Mouse (Mus musculus): ENCODE data around the gene Mdga2. TPM values are rescaled to one million over a fixed set of nuclear protein-coding genes. Genes with fewer than 3 reads are reported as not detected.

Mdga2 gene
- polyA plus RNA-seq, 1 experiment = not detected

GRCm38 (mm10) chr12:67090420-67090965, 131.9 kb downstream of the Mdga2 start:
- Histone ChIP-seq H3K79me2 (ENCODE audit: control insufficient read depth, insufficient read depth) (no peaks in the 10 kb centered on the region), H3K4me2 (ENCODE audit: low read depth) (no peak overlapping the region), H3K4me3 (no peak overlapping the region), H3K36me3 (ENCODE audit: control insufficient read depth, insufficient read depth) (no peaks in the 10 kb centered on the region), H3ac (ENCODE audit: control insufficient read depth, insufficient read length) (no peak overlapping the region), H3K27me3 (ENCODE audit: control insufficient read depth, insufficient read depth, insufficient read length) (no peaks in the 10 kb centered on the region)
- TF ChIP-seq MYOG (IDR thresholded peaks at IDR 0.05; ENCODE audit: control insufficient read depth in 1 of 3, insufficient read depth in 1 of 3, insufficient read length in 2 of 3, low read depth in 2 of 3) (no peak), MYOD1 (IDR thresholded peaks at IDR 0.05; ENCODE audit: control insufficient read depth in 1 of 3, insufficient read length in 2 of 3, low read depth in 2 of 3) (no peak), REST (IDR thresholded peaks at IDR 0.05; ENCODE audit: insufficient read depth, insufficient read length) (no peak), CEBPB (IDR thresholded peaks at IDR 0.05; ENCODE audit: insufficient read depth, poor library complexity, severe bottlenecking) (no peak), MAX (IDR thresholded peaks at IDR 0.05; ENCODE audit: low read depth) (no peak), TCF3 (IDR thresholded peaks at IDR 0.05; ENCODE audit: insufficient read length, low read depth) (no peak), TCF12 (IDR thresholded peaks at IDR 0.05; ENCODE audit: insufficient read depth, poor library complexity, severe bottlenecking) (no peak), USF1 (IDR thresholded peaks at IDR 0.05; ENCODE audit: low read depth) (no peak), E2F4 (IDR thresholded peaks at IDR 0.05; ENCODE audit: insufficient read depth) (no peak), POLR2AphosphoS2 (IDR thresholded peaks at IDR 0.05; ENCODE audit: insufficient read length, low read depth) (no peak), SRF (IDR thresholded peaks at IDR 0.05; ENCODE audit: control insufficient read depth, insufficient read length, low read depth) (no peak), POLR2A (IDR thresholded peaks at IDR 0.05; ENCODE audit: insufficient read length, low read depth) (no peak)

- Histone ChIP-seq H3ac (ENCODE audit: control insufficient read depth, insufficient read length) (no peak overlapping the region), H3K36me3 (ENCODE audit: control insufficient read depth, insufficient read depth) (no peaks in the 10 kb centered on the region), H3K27me3 (ENCODE audit: control insufficient read depth, insufficient read depth, insufficient read length) (no peaks in the 10 kb centered on the region), H3K4me3 (no peak overlapping the region), H3K4me2 (ENCODE audit: low read depth) (no peak overlapping the region), H3K79me2 (ENCODE audit: control insufficient read depth, insufficient read depth) (no peaks in the 10 kb centered on the region)
- TF ChIP-seq MAX (IDR thresholded peaks at IDR 0.05; ENCODE audit: low read depth) = no peak
- TF ChIP-seq TCF3 (IDR thresholded peaks at IDR 0.05; ENCODE audit: insufficient read length, low read depth) = no peak
- no peak for TF ChIP-seq REST (IDR thresholded peaks at IDR 0.05; ENCODE audit: insufficient read depth, insufficient read length)
- no peak for TF ChIP-seq TCF12 (IDR thresholded peaks at IDR 0.05; ENCODE audit: insufficient read depth, poor library complexity, severe bottlenecking)
- no peak for TF ChIP-seq SRF (IDR thresholded peaks at IDR 0.05; ENCODE audit: control insufficient read depth, insufficient read length, low read depth)
- no peak for TF ChIP-seq POLR2A (IDR thresholded peaks at IDR 0.05; ENCODE audit: insufficient read length, low read depth)
- no peak for TF ChIP-seq POLR2AphosphoS2 (IDR thresholded peaks at IDR 0.05; ENCODE audit: insufficient read length, low read depth)
- TF ChIP-seq MYOD1 (IDR thresholded peaks at IDR 0.05; ENCODE audit: control insufficient read depth in 1 of 3, insufficient read length in 2 of 3, low read depth in 2 of 3) = no peak
- TF ChIP-seq E2F4 (IDR thresholded peaks at IDR 0.05; ENCODE audit: insufficient read depth) = no peak
- TF ChIP-seq USF1 (IDR thresholded peaks at IDR 0.05; ENCODE audit: low read depth) = no peak
- TF ChIP-seq CEBPB (IDR thresholded peaks at IDR 0.05; ENCODE audit: insufficient read depth, poor library complexity, severe bottlenecking) = no peak
- TF ChIP-seq MYOG (IDR thresholded peaks at IDR 0.05; ENCODE audit: control insufficient read depth in 1 of 3, insufficient read depth in 1 of 3, insufficient read length in 2 of 3, low read depth in 2 of 3) = no peak
Measured at GRCm38 (mm10) chr12:67059136-67060014, 163.0 kb downstream of the Mdga2 start.

GRCm38 (mm10) chr12:67056621-67057020, 165.7 kb downstream of the Mdga2 start:
- Histone ChIP-seq H3K36me3 (ENCODE audit: control insufficient read depth, insufficient read depth) (no peaks in the 10 kb centered on the region), H3K4me2 (ENCODE audit: low read depth) (no peak overlapping the region), H3ac (ENCODE audit: control insufficient read depth, insufficient read length) (no peak overlapping the region), H3K4me3 (no peak overlapping the region), H3K79me2 (ENCODE audit: control insufficient read depth, insufficient read depth) (no peaks in the 10 kb centered on the region), H3K27me3 (ENCODE audit: control insufficient read depth, insufficient read depth, insufficient read length) (no peaks in the 10 kb centered on the region)
- TF ChIP-seq POLR2A (IDR thresholded peaks at IDR 0.05; ENCODE audit: insufficient read length, low read depth) (no peak), REST (IDR thresholded peaks at IDR 0.05; ENCODE audit: insufficient read depth, insufficient read length) (no peak), POLR2AphosphoS2 (IDR thresholded peaks at IDR 0.05; ENCODE audit: insufficient read length, low read depth) (no peak), CEBPB (IDR thresholded peaks at IDR 0.05; ENCODE audit: insufficient read depth, poor library complexity, severe bottlenecking) (no peak), TCF12 (IDR thresholded peaks at IDR 0.05; ENCODE audit: insufficient read depth, poor library complexity, severe bottlenecking) (no peak), E2F4 (IDR thresholded peaks at IDR 0.05; ENCODE audit: insufficient read depth) (no peak), MYOG (IDR thresholded peaks at IDR 0.05; ENCODE audit: control insufficient read depth in 1 of 3, insufficient read depth in 1 of 3, insufficient read length in 2 of 3, low read depth in 2 of 3) (no peak), MYOD1 (IDR thresholded peaks at IDR 0.05; ENCODE audit: control insufficient read depth in 1 of 3, insufficient read length in 2 of 3, low read depth in 2 of 3) (no peak), TCF3 (IDR thresholded peaks at IDR 0.05; ENCODE audit: insufficient read length, low read depth) (no peak), USF1 (IDR thresholded peaks at IDR 0.05; ENCODE audit: low read depth) (no peak), SRF (IDR thresholded peaks at IDR 0.05; ENCODE audit: control insufficient read depth, insufficient read length, low read depth) (no peak), MAX (IDR thresholded peaks at IDR 0.05; ENCODE audit: low read depth) (no peak)

DNA sequence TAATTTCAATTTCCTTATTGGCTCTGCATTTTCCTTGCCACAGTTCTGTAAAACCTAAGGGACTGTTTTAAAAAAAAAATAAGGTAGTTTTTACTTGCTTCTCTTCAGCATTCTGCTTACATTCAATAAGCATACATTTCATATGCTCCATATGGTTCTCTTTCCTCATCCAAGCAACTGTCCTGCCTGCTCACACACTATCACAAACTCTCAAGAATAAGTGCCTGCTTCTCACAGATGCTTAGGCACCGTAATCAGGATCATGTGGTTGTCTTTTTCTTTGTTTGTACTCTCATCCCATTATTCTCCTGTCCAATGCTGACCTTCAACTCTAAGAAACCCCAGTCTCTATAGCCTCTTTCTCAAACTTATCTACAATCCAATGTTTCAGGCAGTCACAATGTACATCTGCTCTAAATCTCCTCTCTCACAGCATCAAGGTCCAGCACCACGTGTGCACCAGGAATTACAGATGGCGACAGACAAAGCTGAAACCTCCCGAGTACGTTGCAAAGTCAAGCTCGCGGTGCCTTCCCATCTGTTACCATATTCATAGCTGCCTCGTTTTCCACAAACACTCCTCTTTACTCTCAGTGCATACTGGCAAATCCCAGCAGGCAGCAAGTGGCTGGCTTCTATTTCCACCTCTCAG, 177.1 kb downstream of the Mdga2 start:
- TF ChIP-seq MYOG (IDR thresholded peaks at IDR 0.05; ENCODE audit: control insufficient read depth in 1 of 3, insufficient read depth in 1 of 3, insufficient read length in 2 of 3, low read depth in 2 of 3) (no peak), TCF12 (IDR thresholded peaks at IDR 0.05; ENCODE audit: insufficient read depth, poor library complexity, severe bottlenecking) (no peak), USF1 (IDR thresholded peaks at IDR 0.05; ENCODE audit: low read depth) (no peak), TCF3 (IDR thresholded peaks at IDR 0.05; ENCODE audit: insufficient read length, low read depth) (no peak)
- H3K4me2 ChIP-seq (ENCODE audit: low read depth) = no peak overlapping the region
- no peaks in the 10 kb centered on the region for H3K79me2 ChIP-seq (ENCODE audit: control insufficient read depth, insufficient read depth)
- no peak overlapping the region for H3ac ChIP-seq (ENCODE audit: control insufficient read depth, insufficient read length)
- no peak overlapping the region for H3K4me3 ChIP-seq
- H3K27me3 ChIP-seq (ENCODE audit: control insufficient read depth, insufficient read depth, insufficient read length) = no peaks in the 10 kb centered on the region
- no peaks in the 10 kb centered on the region for H3K36me3 ChIP-seq (ENCODE audit: control insufficient read depth, insufficient read depth)

Measured in myocyte (in vitro differentiated cells).